Mouse (Mus musculus) midbrain, embryonic 16.5 days (tissue): Measurements from ENCODE around the gene Pgpep1. TPM values are rescaled to one million over a fixed set of nuclear protein-coding genes. Genes with fewer than 3 reads are reported as not detected.
A peak's percentile ranks its signal among the peaks of the same experiment; 100 is the strongest.

Experiments
- ATAC-seq: fragments of 200-750 bp; cut with Nextera tagmentation; 2 replicates; pipeline ENCODE4 v1.8.0; 2017; ENCODE audit warnings: moderate TSS enrichment
- H3K27ac ChIP-seq: fragments of 300-500 bp; sonication (generic); 2 replicates; pipeline ENCODE4 v1.5.1; 2014; ENCODE audit warnings: mild to moderate bottlenecking, low read length, mixed read lengths
- H3K27me3 ChIP-seq: fragments of 300-500 bp; sonication (generic); 2 replicates; pipeline ENCODE4 v1.6.1; 2014; ENCODE audit warnings: low read depth, low read length, mixed read lengths; ENCODE audit not compliant: control insufficient read depth, insufficient read depth
- H3K36me3 ChIP-seq: fragments of 300-500 bp; sonication (generic); 2 replicates; pipeline ENCODE4 v1.6.1; 2014; ENCODE audit warnings: mild to moderate bottlenecking, low read length, moderate library complexity, mixed read lengths; ENCODE audit not compliant: control insufficient read depth, insufficient read depth
- H3K4me1 ChIP-seq: fragments of 300-500 bp; sonication (generic); 2 replicates; pipeline ENCODE4 v1.6.1; 2014; ENCODE audit warnings: mild to moderate bottlenecking, low read length, mixed read lengths; ENCODE audit not compliant: control insufficient read depth, insufficient read depth
- H3K4me2 ChIP-seq: fragments of 300-500 bp; sonication (generic); 2 replicates; pipeline ENCODE4 v1.6.1; 2014; ENCODE audit warnings: mild to moderate bottlenecking, low read length, mixed read lengths
- H3K4me3 ChIP-seq: fragments of 300-500 bp; sonication (generic); 2 replicates; pipeline ENCODE4 v1.5.1; 2014; ENCODE audit warnings: low read depth, mild to moderate bottlenecking, low read length, moderate library complexity, mixed read lengths
- H3K9ac ChIP-seq: fragments of 300-500 bp; sonication (generic); 2 replicates; pipeline ENCODE4 v1.6.1; 2014; ENCODE audit warnings: low read depth, low read length, mixed read lengths
- H3K9me3 ChIP-seq: fragments of 300-500 bp; sonication (generic); replicated peaks from 2 replicates; pipeline ENCODE4 v1.6.1; 2014; ENCODE audit warnings: mild to moderate bottlenecking, low read length, mixed read lengths; ENCODE audit not compliant: control insufficient read depth, poor library complexity, severe bottlenecking
- WGBS: fragments of 180-500 bp; shearing (Covaris S2); extraction: QIAGEN DNeasy Blood & Tissue Kit; methylation state at CpG from one replicate; pipeline ENCODE4 v1.1.7; 2014; 5-methylcytosine and 5-hydroxymethylcytosine counted together
- polyA plus RNA-seq: library from polyadenylated mRNA; unstranded; fragments of >200 nt; fragmentation: Nextera tagmentation; extraction: Ambion mirVana; gene quantifications from 2 replicates; pipeline ENCODE4 v1.2.1, GENCODE M21; 2015

The Pgpep1 gene
- polyA plus RNA-seq, 1 experiment from 2014 or later: 69.7 TPM

- Histone ChIP-seq H3K4me1 (no peaks in the 10 kb centered on the region), H3K9me3 (no peaks in the 10 kb centered on the region), H3K9ac (no peak overlapping the region), H3K36me3 (no peaks in the 10 kb centered on the region), H3K27ac (no peak overlapping the region), H3K27me3 (peaks cover 3% of the 10 kb centered on the region; the same call in 1 of the 2 replicates), H3K4me2 (no peak overlapping the region), H3K4me3 (no peak overlapping the region)
- whole genome bisulfite sequencing: 83% methylated on average over 6 of the region's 6 CpGs
- ATAC-seq: no peak
Observed at GRCm38 (mm10) chr8:70635527-70635926, 24.7 kb downstream of the Pgpep1 start.

DNA sequence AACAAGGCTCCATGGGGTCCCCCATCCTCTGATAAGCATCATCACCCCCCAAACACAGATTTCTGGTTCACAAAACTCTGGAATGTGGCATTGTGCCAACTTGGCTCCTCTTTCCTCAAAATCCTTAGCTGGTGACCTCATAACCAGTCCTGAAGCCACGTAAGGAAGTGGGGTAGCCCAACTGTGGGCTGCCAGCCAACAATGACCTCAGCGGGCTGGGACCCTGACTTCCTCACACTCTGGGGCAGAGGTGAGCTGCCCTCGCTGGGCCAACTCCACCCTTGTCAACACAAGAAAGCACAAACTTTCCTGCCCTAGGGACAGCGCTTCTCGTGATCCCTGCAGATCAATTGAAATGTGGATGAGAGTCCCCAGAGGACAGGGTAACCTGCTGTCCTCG is 26.1 kb downstream of the Pgpep1 start:
- H3K9me3 ChIP-seq: no peaks in the 10 kb centered on the region
- WGBS: 67% methylated on average over 6 of the region's 6 CpGs

GRCm38 (mm10) chr8:70632346-70632892 is 27.8 kb downstream of the Pgpep1 start, which contains the start of gene Gdf15:
Gene Gdf15, minus strand, starts transcription at chr8:70632456.
- Histone ChIP-seq H3K27ac (no peak within 1 kb of the TSS), H3K4me3 (no peak within 1 kb of the TSS), H3K27me3 (peaks cover 3% of the 10 kb centered on the region; the same call in 1 of the 2 replicates), H3K9me3 (no peaks in the 10 kb centered on the region), H3K9ac (no peak within 1 kb of the TSS), H3K4me1 (peaks cover 6% of the 10 kb centered on the region; the same call in 1 of the 2 replicates), H3K4me2 (no peak within 1 kb of the TSS), H3K36me3 (no peaks in the 10 kb centered on the region)
- no peak for ATAC-seq
- 81% methylated on average over 6 of the region's 6 CpGs for WGBS

More for the DNA sequence above, 26.1 kb downstream of the Pgpep1 start:
- H3K27me3 ChIP-seq: peaks cover 3% of the 10 kb centered on the region; the same call in 1 of the 2 replicates
- no peaks in the 10 kb centered on the region for H3K36me3 ChIP-seq
- H3K9ac ChIP-seq: no peak overlapping the region
- H3K27ac ChIP-seq: no peak overlapping the region
- ATAC-seq: no peak
- H3K4me3 ChIP-seq: no peak overlapping the region
- no peak overlapping the region for H3K4me2 ChIP-seq
- peaks cover 5% of the 10 kb centered on the region; the same call in 1 of the 2 replicates for H3K4me1 ChIP-seq

- no peaks in the 10 kb centered on the region for H3K9me3 ChIP-seq
- no peak overlapping the region for H3K4me3 ChIP-seq
- no peak overlapping the region for H3K9ac ChIP-seq
- ATAC-seq: no peak
- H3K27me3 ChIP-seq: peaks cover 3% of the 10 kb centered on the region; the same call in 1 of the 2 replicates
- H3K36me3 ChIP-seq: no peaks in the 10 kb centered on the region
- no peak overlapping the region for H3K4me2 ChIP-seq
- no peak overlapping the region for H3K27ac ChIP-seq
- WGBS: 18% methylated on average over 23 of the region's 24 CpGs
- peaks cover 6% of the 10 kb centered on the region; the same call in 1 of the 2 replicates for H3K4me1 ChIP-seq
Observed at GRCm38 (mm10) chr8:70631436-70631835, 28.8 kb downstream of the Pgpep1 start.

GRCm38 (mm10) chr8:70630532-70631381 is 29.4 kb downstream of the Pgpep1 start:
- peaks cover 3% of the 10 kb centered on the region; the same call in 1 of the 2 replicates for H3K27me3 ChIP-seq
- no peaks in the 10 kb centered on the region for H3K36me3 ChIP-seq
- H3K9ac ChIP-seq: peak overlapping the region; percentile 7; the same call in 1 of the 2 replicates
- H3K9me3 ChIP-seq: no peaks in the 10 kb centered on the region
- ATAC-seq: peak; percentile 30; the same call in 1 of the 2 replicates
- no peak overlapping the region; the same call in 1 of the 2 replicates for H3K4me3 ChIP-seq
- WGBS: 12% methylated on average over 22 of the region's 22 CpGs
- peaks cover 6% of the 10 kb centered on the region; the same call in 1 of the 2 replicates for H3K4me1 ChIP-seq
- no peak overlapping the region for H3K27ac ChIP-seq
- H3K4me2 ChIP-seq: peak overlapping the region; percentile 77

DNA sequence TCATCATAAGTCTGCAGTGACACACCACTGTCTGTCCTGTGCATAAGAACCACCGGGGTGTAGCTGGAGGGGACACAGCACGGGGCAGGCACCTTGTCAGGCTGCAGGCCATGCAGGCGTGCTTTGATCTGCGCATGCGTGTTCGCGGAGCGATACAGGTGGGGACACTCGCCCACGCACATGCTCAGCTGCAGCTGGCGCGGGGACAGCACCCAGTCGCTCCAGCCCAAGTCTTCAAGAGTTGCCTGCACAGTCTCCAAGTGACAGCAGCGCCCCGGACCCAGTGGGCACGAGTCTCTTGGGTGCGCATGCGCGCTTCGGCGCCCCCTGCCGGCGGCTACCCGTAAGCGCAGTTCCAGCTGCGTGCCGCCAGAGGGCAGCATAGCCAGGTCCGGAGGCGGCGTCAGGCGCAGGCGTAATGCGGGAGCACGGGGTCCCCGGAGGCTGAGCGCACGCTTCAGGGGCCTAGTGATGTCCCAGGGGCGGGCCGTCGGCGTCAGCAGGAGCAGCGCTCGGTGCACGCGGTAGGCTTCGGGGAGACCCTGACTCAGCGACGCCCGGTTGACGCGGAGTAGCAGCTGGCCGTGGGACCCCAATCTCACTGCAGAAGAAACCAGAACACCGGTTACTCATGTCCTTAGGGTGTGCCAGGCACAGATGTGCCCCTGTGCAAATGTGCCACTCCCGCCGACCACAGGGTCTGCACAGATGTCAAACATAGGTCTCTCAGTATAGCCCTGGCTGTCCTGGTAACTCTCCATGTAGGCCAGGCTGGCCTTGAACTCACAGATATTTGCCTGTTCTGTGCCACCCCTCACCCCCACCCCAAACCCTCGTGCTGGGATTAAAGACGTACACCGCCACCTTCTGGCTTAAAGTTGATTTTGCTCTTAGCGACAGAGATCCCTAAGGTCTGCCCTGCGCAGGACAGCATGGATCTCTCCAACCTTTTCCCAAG is 30.3 kb downstream of the Pgpep1 start:
- peak; percentile 93 for ATAC-seq
- H3K4me1 ChIP-seq: peaks cover 6% of the 10 kb centered on the region; the same call in 1 of the 2 replicates
- H3K4me2 ChIP-seq: peak overlapping the region; percentile 77
- peak overlapping the region; percentile 48 for H3K27ac ChIP-seq
- 1% methylated on average over 60 of the region's 60 CpGs for WGBS
- no peaks in the 10 kb centered on the region for H3K36me3 ChIP-seq
- peak overlapping the region; percentile 59 for H3K9ac ChIP-seq
- peak overlapping the region; percentile 40 for H3K4me3 ChIP-seq
- H3K9me3 ChIP-seq: no peaks in the 10 kb centered on the region
- H3K27me3 ChIP-seq: peaks cover 3% of the 10 kb centered on the region; the same call in 1 of the 2 replicates

- H3K36me3 ChIP-seq: no peaks in the 10 kb centered on the region
- no peaks in the 10 kb centered on the region for H3K9me3 ChIP-seq
- WGBS: 58% methylated on average over 7 of the region's 7 CpGs
- H3K4me2 ChIP-seq: peak overlapping the region; percentile 77
- H3K27me3 ChIP-seq: peaks cover 3% of the 10 kb centered on the region; the same call in 1 of the 2 replicates
- ATAC-seq: peak; percentile 16
- peak overlapping the region; percentile 48; the same call in 1 of the 2 replicates for H3K27ac ChIP-seq
- H3K4me3 ChIP-seq: peak overlapping the region; percentile 40
- H3K9ac ChIP-seq: peak overlapping the region; percentile 59
- H3K4me1 ChIP-seq: peaks cover 6% of the 10 kb centered on the region; the same call in 1 of the 2 replicates
Observed at GRCm38 (mm10) chr8:70628986-70629490, 31.1 kb downstream of the Pgpep1 start.

- H3K27me3 ChIP-seq: peaks cover 3% of the 10 kb centered on the region; the same call in 1 of the 2 replicates
- no peaks in the 10 kb centered on the region for H3K36me3 ChIP-seq
- H3K4me3 ChIP-seq: no peak overlapping the region
- H3K9ac ChIP-seq: no peak overlapping the region
- peaks cover 6% of the 10 kb centered on the region; the same call in 1 of the 2 replicates for H3K4me1 ChIP-seq
- H3K9me3 ChIP-seq: no peaks in the 10 kb centered on the region
- no peak overlapping the region for H3K27ac ChIP-seq
- 92% methylated on average over 5 of the region's 5 CpGs for WGBS
- H3K4me2 ChIP-seq: no peak overlapping the region
- no peak for ATAC-seq
Observed at GRCm38 (mm10) chr8:70627041-70627440, 33.1 kb downstream of the Pgpep1 start.
